Mouse (Mus musculus): ENCODE measurements around the gene LTO1.

Gene LTO1

DNA sequence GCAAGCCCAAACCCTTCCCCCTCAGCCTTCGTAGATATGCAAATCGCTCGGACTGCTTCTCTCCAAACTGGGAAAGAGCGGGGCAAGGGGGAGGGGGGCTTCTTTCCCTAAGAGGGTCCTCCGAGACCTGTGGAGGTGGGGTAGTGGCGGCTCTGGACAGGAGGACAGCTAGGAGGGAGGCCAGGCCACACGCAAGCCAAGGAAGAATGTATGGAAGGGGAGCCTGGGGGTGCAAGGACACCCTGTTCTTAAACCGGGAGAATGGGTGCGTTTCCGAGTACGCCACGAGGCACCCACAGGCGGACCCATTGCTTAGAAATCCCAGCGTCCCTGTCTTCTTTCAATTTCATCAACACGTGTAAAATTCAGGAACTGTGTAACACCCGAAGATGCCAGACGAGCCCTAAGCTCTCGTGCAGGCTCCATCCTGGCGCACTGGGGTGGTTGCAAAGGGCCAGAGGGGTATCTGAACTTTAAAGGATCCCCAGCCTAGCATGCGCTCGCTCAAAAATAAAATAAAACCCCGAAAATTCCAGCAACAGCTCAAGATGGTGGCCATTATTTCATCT, 25.2 kb downstream of the LTO1 start:
- no peak for DNase-seq (ENCODE audit: low spot score in 2 of 2)

- no peak for DNase-seq (ENCODE audit: low spot score in 2 of 2)
Measured at GRCm38 (mm10) chr7:144940585-144940984, 25.7 kb downstream of the LTO1 start.

- peak; percentile 22 to 34 for DNase-seq (ENCODE audit: low spot score in 2 of 2)
Measured at GRCm38 (mm10) chr7:144941242-144941831, 26.4 kb downstream of the LTO1 start.

DNA sequence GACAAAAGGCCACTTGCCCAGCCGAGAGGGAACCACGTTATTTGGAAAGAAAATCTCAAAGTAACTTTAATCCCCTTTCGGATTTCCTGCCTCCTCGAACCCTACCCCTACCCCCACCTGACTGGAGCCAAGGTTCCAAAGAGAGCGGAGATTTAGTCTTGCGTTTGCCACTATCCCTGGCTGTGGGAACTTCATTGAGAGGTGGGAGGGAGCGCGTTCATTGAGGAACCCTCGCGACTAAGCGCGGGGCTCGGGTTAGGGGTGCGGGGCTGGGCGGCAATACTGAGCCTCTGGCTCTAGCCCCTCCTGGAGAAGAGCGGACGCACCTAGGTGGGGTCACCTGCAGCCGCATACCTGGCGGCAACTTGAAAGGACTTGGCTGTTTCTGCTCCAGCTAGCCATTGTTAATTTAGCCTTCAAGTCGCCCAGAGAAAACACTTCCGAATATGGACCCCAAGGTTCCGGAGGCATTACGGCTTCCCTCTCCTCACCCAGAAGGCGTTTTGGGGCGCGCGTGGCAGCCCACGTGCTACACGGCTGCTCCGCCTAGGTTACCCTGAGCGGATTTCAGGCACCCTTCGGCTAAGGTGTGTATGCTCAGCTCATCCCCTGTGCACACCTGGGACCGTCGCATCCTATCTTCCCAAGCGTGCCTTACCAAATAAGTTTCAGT, 27.3 kb downstream of the LTO1 start:
- no peak for DNase-seq (ENCODE audit: low spot score in 2 of 2)

DNA sequence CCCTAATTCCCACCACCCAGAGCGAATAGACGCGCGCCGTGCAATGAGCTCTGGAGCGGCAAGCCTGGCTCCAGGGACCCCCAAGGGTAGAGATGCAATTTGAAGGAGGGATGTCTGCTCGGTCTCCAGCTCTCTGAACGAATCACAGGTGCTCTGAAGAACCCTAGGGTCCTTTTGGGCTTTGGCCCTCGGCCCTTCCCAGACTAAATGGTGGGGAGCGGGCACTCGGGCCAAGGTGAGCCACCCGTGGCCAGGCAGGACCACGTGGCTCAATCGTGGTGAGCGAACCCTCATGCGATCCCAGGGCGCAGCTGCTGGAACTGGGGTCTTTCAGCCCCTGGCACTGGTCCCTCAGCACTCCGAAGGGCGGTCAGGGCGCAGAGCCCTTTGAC, 27.8 kb downstream of the LTO1 start:
- no peak for DNase-seq (ENCODE audit: low spot score in 2 of 2)

GRCm38 (mm10) chr7:144943254-144943653, 28.4 kb downstream of the LTO1 start:
- peak in 1 of 2 experiments; percentile 35 for DNase-seq (ENCODE audit: low spot score in 2 of 2)

DNA sequence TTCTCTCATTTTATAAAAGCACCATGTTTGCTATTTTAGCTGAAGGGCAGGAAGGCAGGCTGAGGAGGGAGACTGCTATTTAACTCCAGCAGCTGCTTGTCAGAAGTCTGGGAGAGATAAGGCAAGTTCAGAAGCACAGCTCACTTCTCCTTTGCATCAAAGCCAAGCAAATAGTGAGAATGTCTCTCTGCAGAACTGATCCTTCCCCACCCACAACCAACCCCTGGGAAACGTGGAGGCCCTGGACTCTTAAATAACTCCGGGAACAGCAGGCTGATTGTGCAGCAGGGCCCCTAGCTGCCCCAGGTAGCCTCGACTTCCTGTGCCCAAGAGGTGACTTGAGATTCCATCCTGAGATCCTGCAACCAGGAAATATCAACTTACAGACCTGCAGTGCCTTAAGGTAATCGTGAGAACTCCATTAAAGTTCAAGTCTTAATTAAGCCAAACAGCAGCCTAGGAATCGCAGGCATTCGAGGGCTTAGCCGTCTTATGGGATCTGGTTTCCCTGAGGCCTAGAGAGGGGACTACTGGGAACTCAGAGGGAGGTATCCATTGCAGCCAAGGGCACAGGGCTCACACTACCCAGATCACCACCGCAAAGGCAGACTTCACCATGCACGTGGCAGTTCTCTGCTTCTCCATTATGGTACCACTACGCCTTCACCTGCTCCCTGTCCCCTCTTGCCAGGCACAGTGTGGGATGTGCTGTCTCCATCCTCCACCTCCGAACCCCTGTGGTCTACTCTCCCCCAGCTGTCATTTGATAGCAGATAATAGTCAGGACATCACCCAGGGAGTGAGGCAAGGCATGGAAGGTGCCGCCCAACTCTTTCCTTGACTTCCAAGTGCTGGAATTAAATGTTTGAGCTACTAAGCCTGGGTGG, 43.9 kb downstream of the LTO1 start:
- DNase-seq (ENCODE audit: low spot score in 2 of 2): no peak

DNA sequence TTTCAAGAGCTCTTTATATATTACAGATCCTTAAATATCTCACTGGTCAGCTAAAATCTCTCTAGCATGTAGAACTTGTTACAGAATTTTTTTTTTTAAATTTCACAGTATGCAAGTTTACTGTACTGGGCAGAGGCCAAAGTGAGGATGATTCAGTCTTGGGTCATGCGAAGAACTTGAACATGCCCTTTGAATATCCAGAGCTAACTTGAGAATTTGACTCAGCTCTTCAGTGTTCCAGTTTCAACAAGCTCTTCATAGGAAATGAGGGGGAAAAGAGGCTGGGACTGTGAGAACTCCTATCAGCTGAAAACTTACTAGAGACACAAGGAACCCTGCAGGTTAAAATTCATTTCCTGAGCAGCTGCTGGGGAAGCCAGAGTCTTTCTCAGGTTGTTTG, 49.0 kb downstream of the LTO1 start:
- DNase-seq (ENCODE audit: low spot score in 2 of 2): no peak

GRCm38 (mm10) chr7:144964316-144964715, 49.4 kb downstream of the LTO1 start:
- no peak for DNase-seq (ENCODE audit: low spot score in 2 of 2)

DNA sequence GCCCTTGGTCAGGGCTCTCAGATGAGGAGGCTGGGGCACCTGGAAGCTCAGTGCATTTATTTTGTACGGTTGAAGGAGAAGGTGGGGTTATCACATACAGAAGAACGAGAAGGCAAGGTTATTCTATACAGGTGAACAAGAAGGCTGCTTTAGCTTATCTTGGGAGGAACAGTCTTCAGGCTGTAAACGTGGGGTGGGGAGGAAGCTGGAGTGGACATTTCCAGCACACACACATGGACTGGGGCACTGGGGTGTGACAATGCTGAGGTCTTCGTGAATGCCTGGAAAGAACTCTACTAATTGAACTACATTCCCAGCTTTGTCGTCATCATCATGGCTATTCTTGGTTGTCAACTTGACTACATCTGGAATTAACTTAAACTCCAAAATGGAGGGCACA, 51.0 kb downstream of the LTO1 start:
- DNase-seq (ENCODE audit: low spot score in 2 of 2): no peak

DNA sequence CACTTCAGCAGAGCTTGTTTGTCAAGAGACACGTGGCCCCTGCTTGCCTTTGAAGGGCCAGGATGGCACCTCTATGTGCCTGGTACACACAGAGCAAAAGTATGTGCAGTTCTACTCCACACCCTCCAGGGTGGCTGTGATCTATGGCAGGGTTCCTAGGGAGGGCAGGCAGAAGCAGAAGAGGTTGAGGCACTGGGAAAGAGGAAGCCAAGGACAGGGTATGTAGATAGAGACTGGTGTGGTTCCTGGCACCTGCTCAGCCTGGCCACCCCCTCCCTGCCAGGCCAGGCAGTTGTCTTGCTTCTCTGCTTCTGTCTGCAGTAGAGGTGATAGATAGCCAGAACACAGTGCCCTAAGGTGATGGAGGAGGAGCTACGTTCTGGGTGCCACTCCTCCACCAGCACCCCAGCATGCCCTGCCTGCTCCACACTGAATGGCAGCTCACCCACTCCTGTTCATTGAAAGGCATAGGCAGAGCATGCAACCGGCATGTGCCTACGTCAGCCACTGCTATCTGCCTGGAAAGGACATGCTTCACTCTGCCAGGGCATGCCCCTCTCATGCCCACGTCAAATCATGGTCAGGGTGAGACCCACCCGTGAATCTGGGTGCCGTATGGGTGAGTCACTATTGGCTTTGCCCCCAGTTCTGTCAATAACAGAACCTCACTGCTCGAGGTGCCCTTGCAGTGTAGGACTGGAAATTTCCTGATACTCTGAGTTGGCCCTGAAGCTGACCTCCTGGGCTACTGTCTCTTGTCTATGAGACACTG, 56.3 kb downstream of the LTO1 start:
- no peak for DNase-seq (ENCODE audit: low spot score in 2 of 2)

- DNase-seq (ENCODE audit: low spot score in 2 of 2): no peak
Measured at GRCm38 (mm10) chr7:144971769-144972168, 56.9 kb downstream of the LTO1 start.

GRCm38 (mm10) chr7:144973461-144973860, 58.6 kb downstream of the LTO1 start:
- DNase-seq (ENCODE audit: low spot score in 2 of 2): no peak

DNA sequence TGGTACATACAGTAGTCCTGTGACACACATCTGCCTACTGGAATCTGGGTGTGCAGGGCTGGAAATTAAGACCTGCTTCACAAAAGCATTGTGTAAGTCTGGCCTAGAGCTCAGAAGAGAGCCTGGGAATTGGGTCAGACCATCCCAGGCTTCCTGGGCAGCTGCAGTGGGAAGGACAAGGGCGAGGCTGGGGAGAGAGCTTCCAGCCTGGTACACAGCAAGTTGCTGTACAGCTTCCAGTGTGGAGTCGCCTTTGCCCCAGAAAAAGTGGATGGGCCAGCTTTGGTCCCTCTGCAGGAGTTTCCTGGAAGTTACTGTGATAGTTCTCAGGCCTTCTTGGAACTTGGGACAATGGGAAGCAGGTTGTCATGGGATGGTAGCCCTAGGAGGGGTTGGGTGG, 62.2 kb downstream of the LTO1 start:
- no peak for DNase-seq (ENCODE audit: low spot score in 2 of 2)

DNA sequence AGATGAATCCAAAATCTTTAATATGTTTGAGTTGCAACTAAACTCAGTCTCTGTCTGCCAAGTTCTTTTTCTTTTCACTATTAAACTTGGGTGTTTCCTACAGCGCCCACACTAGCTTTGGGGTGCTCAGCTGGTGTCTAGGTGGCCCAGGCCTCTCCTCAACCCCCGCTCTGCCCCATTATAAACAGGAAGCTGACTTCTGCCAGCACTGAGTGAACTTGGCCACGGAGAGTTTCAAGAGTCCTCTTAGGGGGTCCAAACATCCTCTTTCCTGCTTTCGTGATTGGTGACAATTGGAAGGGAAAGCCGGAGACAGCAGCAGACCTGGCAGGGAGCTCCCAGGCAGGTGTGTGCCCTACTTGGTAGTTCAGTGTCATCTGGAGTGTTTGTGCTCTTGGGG, 64.9 kb downstream of the LTO1 start:
- no peak for DNase-seq (ENCODE audit: low spot score in 2 of 2)
